Mouse (Mus musculus) cortical plate, adult 2 months (tissue): ENCODE data around the gene Ap5s1.

Experiments
- CTCF ChIP-seq: fragments of 200-500 bp; IDR thresholded peaks from 2 replicates; pipeline ENCODE4 v1.5.1; 2011; ENCODE audit warnings: mild to moderate bottlenecking, control low read depth, low read length; ENCODE audit not compliant: insufficient read depth; ENCODE audit errors: extremely low read depth
- POLR2A ChIP-seq: fragments of 200-500 bp; IDR thresholded peaks from 2 replicates; pipeline ENCODE4 v1.6.1; 2011; ENCODE audit warnings: mild to moderate bottlenecking, low read length, control low read depth; ENCODE audit not compliant: insufficient read depth; ENCODE audit errors: extremely low read depth

DNA sequence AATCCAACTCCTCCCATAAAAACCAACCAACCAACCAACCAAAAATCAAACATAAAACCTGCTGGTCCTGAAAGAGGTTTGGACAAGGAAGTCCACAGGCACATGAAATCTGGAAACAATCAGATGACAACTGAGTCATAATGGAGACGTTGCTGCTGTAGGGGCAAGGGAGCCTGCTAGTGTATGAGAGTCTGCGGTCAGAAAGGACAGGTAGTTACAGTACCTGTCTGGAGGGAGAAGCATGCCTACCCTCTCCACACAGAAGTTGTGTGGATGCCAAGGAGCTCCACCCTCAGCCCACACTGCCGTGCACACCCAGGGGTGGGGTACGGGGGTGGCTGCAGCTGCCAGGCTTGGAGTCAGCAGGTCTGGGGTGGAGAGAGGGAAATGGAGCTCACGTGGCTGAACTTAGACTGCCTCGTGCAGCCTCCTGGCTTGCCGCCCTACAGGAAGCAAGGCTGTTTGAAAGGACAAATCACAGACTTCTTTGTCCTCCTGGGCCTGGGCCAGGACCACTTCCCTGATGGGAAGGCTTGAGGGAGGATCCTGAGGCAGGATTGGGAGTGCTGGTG is 2.4 kb upstream of the Ap5s1 start:
- no peak for TF ChIP-seq POLR2A
- no peak for TF ChIP-seq CTCF
